Mouse (Mus musculus) E14TG2a.4 (cell line): ENCODE data around the gene Fam171a2.

Source experiments
- CTCF ChIP-seq: conservative IDR thresholded peaks from 2 replicates; pipeline ENCODE4 v1.5.1; 2014; ENCODE audit warnings: low read length
- NANOG ChIP-seq: IDR thresholded peaks from 2 replicates; pipeline ENCODE4 v1.6.1; 2014; ENCODE audit warnings: borderline replicate concordance, low read length, mixed read lengths

DNA sequence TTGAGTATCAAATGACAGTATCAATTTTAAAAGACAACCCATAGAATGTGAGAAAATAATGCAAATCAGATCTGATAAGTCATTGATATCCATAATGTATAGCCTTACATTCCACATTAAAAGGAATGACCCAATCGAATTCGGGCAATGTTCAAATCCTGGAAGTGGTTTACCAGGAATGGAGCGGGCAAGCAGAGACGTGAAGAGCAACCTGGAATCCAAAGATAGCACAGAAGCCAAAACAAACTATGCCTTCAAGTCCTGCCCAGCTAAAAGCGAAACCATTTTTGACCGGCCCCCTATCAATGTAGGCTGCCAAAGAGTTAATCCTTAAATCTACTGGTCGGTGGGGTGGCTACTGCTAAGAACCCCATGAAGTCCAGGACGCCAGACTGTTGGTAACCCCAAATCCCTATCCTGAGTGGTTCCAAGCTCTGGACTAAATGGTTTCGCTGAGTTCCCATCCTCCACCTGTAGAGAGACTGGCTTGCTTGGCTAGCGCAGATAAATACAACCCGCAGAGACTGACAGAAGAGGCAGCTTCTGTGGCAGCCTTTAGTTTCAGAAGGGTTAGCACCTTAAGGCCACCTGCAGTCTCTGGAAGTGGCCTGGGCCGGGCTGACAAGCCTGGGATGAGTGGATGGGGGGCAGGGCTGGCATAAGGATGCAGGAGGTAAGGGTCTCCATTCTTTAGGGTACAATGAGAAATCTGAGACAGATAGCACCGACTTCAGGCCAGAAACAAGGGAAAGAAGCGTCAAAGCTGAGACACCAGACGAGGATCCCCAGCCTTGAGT lies 54.8 kb downstream of the Fam171a2 start:
- TF ChIP-seq CTCF (no peak), NANOG (no peak)
